Mouse (Mus musculus): ENCODE results near the gene Mpi. TPM values are rescaled to one million over a fixed set of nuclear protein-coding genes. Genes with fewer than 3 reads are reported as not detected.

Gene Mpi
- polyA plus RNA-seq, 1 experiment from 2014 or later = 55.1 TPM

GRCm38 (mm10) chr9:57541312-57541711 is 11.3 kb downstream of the Mpi start:
- Histone ChIP-seq H3K27me3 (ENCODE audit: control insufficient read depth, insufficient read depth, low read length) (no peaks in the 10 kb centered on the region), H3K9me3 (ENCODE audit: control insufficient read depth, low read length) (no peaks in the 10 kb centered on the region), H3K27ac (ENCODE audit: low read depth, low read length) (no peak overlapping the region), H3K4me3 (ENCODE audit: low read depth, low read length) (no peak overlapping the region), H3K36me3 (ENCODE audit: control insufficient read depth, insufficient read depth, low read length) (peaks cover 13% of the 10 kb centered on the region; the same call in 1 of the 2 replicates), H3K9ac (ENCODE audit: low read length) (no peak overlapping the region), H3K4me1 (replicated peaks; ENCODE audit: control insufficient read depth, insufficient read depth, low read length) (peaks cover 10% of the 10 kb centered on the region), H3K4me2 (ENCODE audit: low read depth, low read length, severe bottlenecking) (no peak overlapping the region)
- ATAC-seq (replicated peaks; ENCODE audit: low FRiP score) = no peak
- DNase-seq (ENCODE audit: low spot score) = no peak
- WGBS = 10% methylated on average over 1 of the region's 1 CpGs

GRCm38 (mm10) chr9:57539550-57539949 is 13.0 kb downstream of the Mpi start:
- no peaks in the 10 kb centered on the region for H3K9me3 ChIP-seq (ENCODE audit: control insufficient read depth, low read length)
- peaks cover 10% of the 10 kb centered on the region; the same call in 1 of the 2 replicates for H3K36me3 ChIP-seq (ENCODE audit: control insufficient read depth, insufficient read depth, low read length)
- no peaks in the 10 kb centered on the region for H3K27me3 ChIP-seq (ENCODE audit: control insufficient read depth, insufficient read depth, low read length)
- ATAC-seq (replicated peaks; ENCODE audit: low FRiP score) (no peak), DNase-seq (ENCODE audit: low spot score) (no peak)
- 89% methylated on average over 2 of the region's 2 CpGs for WGBS
- H3K9ac ChIP-seq (ENCODE audit: low read length) = no peak overlapping the region
- H3K4me3 ChIP-seq (ENCODE audit: low read depth, low read length) = no peak overlapping the region
- H3K4me2 ChIP-seq (ENCODE audit: low read depth, low read length, severe bottlenecking) = no peak overlapping the region
- H3K27ac ChIP-seq (ENCODE audit: low read depth, low read length) = no peak overlapping the region
- H3K4me1 ChIP-seq (replicated peaks; ENCODE audit: control insufficient read depth, insufficient read depth, low read length) = peaks cover 10% of the 10 kb centered on the region

DNA sequence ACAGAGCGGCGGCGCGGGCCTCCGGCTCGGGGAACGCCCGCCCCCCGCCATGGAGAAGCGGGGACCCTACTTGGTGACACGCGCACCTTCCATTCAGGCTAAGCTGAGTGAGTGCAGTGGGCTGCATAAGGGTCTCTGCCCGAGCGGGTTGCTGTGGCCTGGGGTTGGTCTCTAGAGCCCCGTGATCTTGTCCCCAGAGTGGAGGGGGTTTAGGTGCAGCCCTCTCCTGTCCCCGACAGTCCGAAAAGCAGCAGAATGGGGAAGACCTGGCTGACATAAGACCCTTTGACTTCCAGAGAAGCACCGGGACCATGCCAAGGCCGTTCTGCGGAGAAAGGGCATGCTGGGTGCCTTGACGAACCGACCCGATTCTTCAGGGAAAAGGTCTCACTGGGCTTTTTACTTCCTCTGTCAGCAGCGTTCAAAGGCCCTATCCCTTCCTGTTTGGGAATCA is 14.8 kb downstream of the Mpi start:
- peak overlapping the region; percentile 85 for H3K4me3 ChIP-seq (ENCODE audit: low read depth, low read length)
- H3K27ac ChIP-seq (ENCODE audit: low read depth, low read length) = peak overlapping the region; percentile 66
- no peaks in the 10 kb centered on the region for H3K27me3 ChIP-seq (ENCODE audit: control insufficient read depth, insufficient read depth, low read length)
- WGBS = under 1% methylated on average over 24 of the region's 24 CpGs
- H3K4me2 ChIP-seq (ENCODE audit: low read depth, low read length, severe bottlenecking) = peak overlapping the region; percentile 80
- peak overlapping the region; percentile 89 for H3K9ac ChIP-seq (ENCODE audit: low read length)
- ATAC-seq (replicated peaks; ENCODE audit: low FRiP score) (peak; percentile 67), DNase-seq (ENCODE audit: low spot score) (no peak)
- H3K4me1 ChIP-seq (replicated peaks; ENCODE audit: control insufficient read depth, insufficient read depth, low read length) = peaks cover 10% of the 10 kb centered on the region
- no peaks in the 10 kb centered on the region; the same call in 1 of the 2 replicates for H3K36me3 ChIP-seq (ENCODE audit: control insufficient read depth, insufficient read depth, low read length)
- H3K9me3 ChIP-seq (ENCODE audit: control insufficient read depth, low read length) = no peaks in the 10 kb centered on the region

DNA sequence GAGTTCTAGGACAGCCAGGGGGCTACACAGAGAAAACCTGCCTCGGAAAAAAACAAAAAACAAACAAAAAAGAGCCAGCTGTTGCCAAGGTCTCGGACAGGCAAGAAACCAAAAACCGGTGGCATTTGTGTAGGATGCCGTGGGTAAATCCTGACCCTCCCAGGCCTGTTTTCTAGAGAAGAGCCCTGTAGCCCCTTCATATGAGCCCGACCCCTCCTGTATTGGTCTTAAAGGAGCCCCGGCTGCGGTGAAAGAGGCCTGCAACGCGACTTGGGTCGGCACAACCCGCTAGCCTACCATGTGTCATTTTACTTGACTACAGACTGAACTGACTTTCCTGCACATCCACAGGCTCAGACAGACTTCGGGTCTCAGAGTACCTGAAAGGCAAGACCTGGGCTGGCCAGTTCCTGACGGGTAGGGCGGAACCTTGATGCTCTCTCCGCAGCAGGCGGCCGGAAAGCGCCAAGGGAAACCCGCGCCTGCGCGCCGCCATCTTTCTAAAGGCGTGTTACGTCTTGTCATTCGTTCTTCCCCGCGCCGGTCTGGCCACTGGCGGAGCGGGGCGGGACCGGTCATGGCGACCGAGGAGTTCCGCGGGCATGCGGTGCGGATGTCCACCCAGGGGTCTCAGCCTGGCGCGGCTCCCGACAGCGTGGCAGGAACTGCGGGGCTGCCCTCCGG is 15.4 kb downstream of the Mpi start, which contains the start of gene Fam219b:
Fam219b (plus strand) TSS at position 485 of the 684 bp plus-strand sequence.
- 3% methylated on average over 45 of the region's 45 CpGs for WGBS
- peak within 1 kb of the TSS; percentile 80 for H3K4me2 ChIP-seq (ENCODE audit: low read depth, low read length, severe bottlenecking)
- H3K36me3 ChIP-seq (ENCODE audit: control insufficient read depth, insufficient read depth, low read length) = no peaks in the 10 kb centered on the region; the same call in 1 of the 2 replicates
- H3K4me1 ChIP-seq (replicated peaks; ENCODE audit: control insufficient read depth, insufficient read depth, low read length) = peaks cover 10% of the 10 kb centered on the region
- H3K9me3 ChIP-seq (ENCODE audit: control insufficient read depth, low read length) = no peaks in the 10 kb centered on the region
- peak within 1 kb of the TSS; percentile 89 for H3K9ac ChIP-seq (ENCODE audit: low read length)
- peak; percentile 90 for ATAC-seq (replicated peaks; ENCODE audit: low FRiP score)
- H3K27me3 ChIP-seq (ENCODE audit: control insufficient read depth, insufficient read depth, low read length) = no peaks in the 10 kb centered on the region
- H3K4me3 ChIP-seq (ENCODE audit: low read depth, low read length) = peak within 1 kb of the TSS; percentile 85
- peak within 1 kb of the TSS; percentile 66 for H3K27ac ChIP-seq (ENCODE audit: low read depth, low read length)
- DNase-seq (ENCODE audit: low spot score) = peak; percentile 92

DNA sequence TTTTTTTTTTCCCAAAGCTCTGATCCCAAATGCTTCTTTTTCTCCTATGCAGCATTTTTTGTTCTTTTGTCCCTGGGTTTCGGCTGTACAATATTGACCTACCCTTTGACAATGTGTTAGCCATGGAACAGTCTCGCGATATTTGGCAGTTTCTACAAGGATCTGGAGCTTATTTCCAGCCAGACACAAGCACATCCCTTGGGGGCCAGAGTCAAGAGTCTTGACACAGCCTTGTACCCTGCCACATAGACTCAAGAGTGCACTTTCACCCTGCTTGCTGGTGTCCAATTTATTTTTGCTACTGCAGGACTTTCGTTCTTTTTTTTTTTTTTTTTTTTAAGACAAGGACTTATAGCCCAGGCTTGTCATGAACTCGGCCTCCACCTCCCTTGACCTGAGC is 16.2 kb downstream of the Mpi start:
- Histone ChIP-seq H3K4me2 (ENCODE audit: low read depth, low read length, severe bottlenecking) (peak overlapping the region; percentile 80; the same call in 1 of the 2 replicates), H3K36me3 (ENCODE audit: control insufficient read depth, insufficient read depth, low read length) (no peaks in the 10 kb centered on the region; the same call in 1 of the 2 replicates), H3K27me3 (ENCODE audit: control insufficient read depth, insufficient read depth, low read length) (no peaks in the 10 kb centered on the region), H3K4me3 (ENCODE audit: low read depth, low read length) (no peak overlapping the region), H3K9ac (ENCODE audit: low read length) (peak overlapping the region; percentile 89; the same call in 1 of the 2 replicates), H3K27ac (ENCODE audit: low read depth, low read length) (no peak overlapping the region), H3K4me1 (replicated peaks; ENCODE audit: control insufficient read depth, insufficient read depth, low read length) (peaks cover 10% of the 10 kb centered on the region), H3K9me3 (ENCODE audit: control insufficient read depth, low read length) (no peaks in the 10 kb centered on the region)
- WGBS = 91% methylated on average over 5 of the region's 5 CpGs
- ATAC-seq (replicated peaks; ENCODE audit: low FRiP score) = no peak
- no peak for DNase-seq (ENCODE audit: low spot score)

DNA sequence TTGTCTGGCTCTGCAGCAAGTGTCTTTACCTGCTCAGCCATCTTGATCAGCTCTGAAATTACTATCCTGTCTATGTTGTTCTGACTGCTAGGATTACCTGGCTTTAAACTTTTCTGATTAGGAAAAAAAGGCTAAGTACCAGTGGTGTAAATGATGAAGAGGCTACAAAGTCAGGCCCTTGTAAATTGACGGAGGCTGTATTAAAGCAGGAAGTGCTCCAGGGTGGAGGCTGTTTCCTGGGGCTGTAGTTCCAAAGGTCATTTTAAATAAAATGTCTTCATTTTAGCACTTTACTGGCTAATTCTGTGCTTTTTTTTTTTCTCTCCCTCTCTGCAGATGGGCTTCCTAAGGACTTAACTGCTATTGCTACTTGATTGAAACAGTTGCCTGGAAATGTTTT is 20.6 kb downstream of the Mpi start:
- DNase-seq (ENCODE audit: low spot score) (no peak), ATAC-seq (replicated peaks; ENCODE audit: low FRiP score) (no peak)
- Histone ChIP-seq H3K4me1 (replicated peaks; ENCODE audit: control insufficient read depth, insufficient read depth, low read length) (no peaks in the 10 kb centered on the region; the same call in 1 of the 2 replicates), H3K9ac (ENCODE audit: low read length) (no peak overlapping the region), H3K27ac (ENCODE audit: low read depth, low read length) (no peak overlapping the region), H3K4me3 (ENCODE audit: low read depth, low read length) (no peak overlapping the region), H3K4me2 (ENCODE audit: low read depth, low read length, severe bottlenecking) (no peak overlapping the region), H3K27me3 (ENCODE audit: control insufficient read depth, insufficient read depth, low read length) (no peaks in the 10 kb centered on the region), H3K36me3 (ENCODE audit: control insufficient read depth, insufficient read depth, low read length) (no peaks in the 10 kb centered on the region; the same call in 1 of the 2 replicates), H3K9me3 (ENCODE audit: control insufficient read depth, low read length) (no peaks in the 10 kb centered on the region)
- 83% methylated on average over 1 of the region's 1 CpGs for WGBS

- Histone ChIP-seq H3K36me3 (ENCODE audit: control insufficient read depth, insufficient read depth, low read length) (no peaks in the 10 kb centered on the region), H3K4me1 (replicated peaks; ENCODE audit: control insufficient read depth, insufficient read depth, low read length) (peaks cover 4% of the 10 kb centered on the region; the same call in 1 of the 2 replicates), H3K4me3 (ENCODE audit: low read depth, low read length) (no peak overlapping the region), H3K27me3 (ENCODE audit: control insufficient read depth, insufficient read depth, low read length) (no peaks in the 10 kb centered on the region), H3K27ac (ENCODE audit: low read depth, low read length) (no peak overlapping the region), H3K9ac (ENCODE audit: low read length) (no peak overlapping the region), H3K9me3 (ENCODE audit: control insufficient read depth, low read length) (no peaks in the 10 kb centered on the region), H3K4me2 (ENCODE audit: low read depth, low read length, severe bottlenecking) (no peak overlapping the region)
- no peak for ATAC-seq (replicated peaks; ENCODE audit: low FRiP score)
- DNase-seq (ENCODE audit: low spot score) = no peak
Measured at GRCm38 (mm10) chr9:57526435-57526834, 26.1 kb downstream of the Mpi start.

- no peak overlapping the region for H3K27ac ChIP-seq (ENCODE audit: low read depth, low read length)
- no peaks in the 10 kb centered on the region for H3K9me3 ChIP-seq (ENCODE audit: control insufficient read depth, low read length)
- peaks cover 4% of the 10 kb centered on the region; the same call in 1 of the 2 replicates for H3K4me1 ChIP-seq (replicated peaks; ENCODE audit: control insufficient read depth, insufficient read depth, low read length)
- no peaks in the 10 kb centered on the region for H3K36me3 ChIP-seq (ENCODE audit: control insufficient read depth, insufficient read depth, low read length)
- H3K9ac ChIP-seq (ENCODE audit: low read length) = no peak overlapping the region
- no peaks in the 10 kb centered on the region for H3K27me3 ChIP-seq (ENCODE audit: control insufficient read depth, insufficient read depth, low read length)
- no peak overlapping the region for H3K4me3 ChIP-seq (ENCODE audit: low read depth, low read length)
- ATAC-seq (replicated peaks; ENCODE audit: low FRiP score) (no peak), DNase-seq (ENCODE audit: low spot score) (no peak)
- 92% methylated on average over 2 of the region's 2 CpGs for WGBS
- H3K4me2 ChIP-seq (ENCODE audit: low read depth, low read length, severe bottlenecking) = no peak overlapping the region
Measured at GRCm38 (mm10) chr9:57525516-57525915, 27.0 kb downstream of the Mpi start.

- ATAC-seq (replicated peaks; ENCODE audit: low FRiP score) (no peak), DNase-seq (ENCODE audit: low spot score) (no peak)
- no peaks in the 10 kb centered on the region for H3K27me3 ChIP-seq (ENCODE audit: control insufficient read depth, insufficient read depth, low read length)
- H3K4me1 ChIP-seq (replicated peaks; ENCODE audit: control insufficient read depth, insufficient read depth, low read length) = peaks cover 4% of the 10 kb centered on the region; the same call in 1 of the 2 replicates
- no peaks in the 10 kb centered on the region for H3K9me3 ChIP-seq (ENCODE audit: control insufficient read depth, low read length)
- H3K27ac ChIP-seq (ENCODE audit: low read depth, low read length) = no peak overlapping the region
- no peak overlapping the region for H3K4me2 ChIP-seq (ENCODE audit: low read depth, low read length, severe bottlenecking)
- no peak overlapping the region for H3K9ac ChIP-seq (ENCODE audit: low read length)
- H3K4me3 ChIP-seq (ENCODE audit: low read depth, low read length) = no peak overlapping the region
- H3K36me3 ChIP-seq (ENCODE audit: control insufficient read depth, insufficient read depth, low read length) = no peaks in the 10 kb centered on the region
Measured at GRCm38 (mm10) chr9:57524439-57524838, 28.1 kb downstream of the Mpi start.
